Mouse (Mus musculus) cerebellum, postnatal 4 days (tissue): ENCODE data around the gene Sirt6.
"Not testable (repeated sequence)": the region's sequence is repeated elsewhere in the genome, so short reads cannot be mapped to it uniquely, and the experiment has no call there.

Experiments
- DNase-seq, 2 experiments: peaks; one replicate each; pipeline ENCODE4 v3.0.0; 2022; ENCODE audit warnings: low spot score in 2 of 2, mixed read lengths in 1 of 2

The Sirt6 gene

GRCm38 (mm10) chr10:81626994-81627835 lies at the start of gene Sirt6:
Sirt6 (minus strand) TSS chr10:81627797.
- peak; percentile 59 to 84 for DNase-seq

- no peak for DNase-seq
Observed at GRCm38 (mm10) chr10:81656174-81656573, 28.6 kb upstream of the Sirt6 start.

- DNase-seq = no peak
Observed at GRCm38 (mm10) chr10:81655178-81655577, 27.6 kb upstream of the Sirt6 start.

- DNase-seq = peak; percentile 64 to 86
Observed at GRCm38 (mm10) chr10:81648803-81649775, 21.5 kb upstream of the Sirt6 start, which contains the start of gene Gm10778. Gm10778 (plus strand) TSS chr10:81649059.

GRCm38 (mm10) chr10:81646015-81646555 lies 18.5 kb upstream of the Sirt6 start:
- DNase-seq = no peak

GRCm38 (mm10) chr10:81645391-81645790 lies 17.8 kb upstream of the Sirt6 start:
- no peak for DNase-seq

- no peak for DNase-seq
Observed at GRCm38 (mm10) chr10:81644716-81645115, 17.1 kb upstream of the Sirt6 start.

- no peak for DNase-seq
Observed at GRCm38 (mm10) chr10:81644162-81644561, 16.6 kb upstream of the Sirt6 start.

- DNase-seq = peak; percentile 92 to 96
Observed at GRCm38 (mm10) chr10:81643449-81644055, 16.0 kb upstream of the Sirt6 start.

- no peak for DNase-seq
Observed at GRCm38 (mm10) chr10:81642648-81643448, 15.3 kb upstream of the Sirt6 start.

GRCm38 (mm10) chr10:81641978-81642647 lies 14.5 kb upstream of the Sirt6 start:
- no peak for DNase-seq

GRCm38 (mm10) chr10:81641566-81641965 lies 14.0 kb upstream of the Sirt6 start:
- no peak for DNase-seq

GRCm38 (mm10) chr10:81640825-81641224 lies 13.2 kb upstream of the Sirt6 start:
- not testable (repeated sequence) for DNase-seq

- DNase-seq = no peak
Observed at GRCm38 (mm10) chr10:81638101-81638500, 10.5 kb upstream of the Sirt6 start.

GRCm38 (mm10) chr10:81636338-81636737 lies 8.7 kb upstream of the Sirt6 start:
- no peak for DNase-seq

GRCm38 (mm10) chr10:81633253-81634099 lies 5.9 kb upstream of the Sirt6 start:
- peak; percentile 62 to 68 for DNase-seq

GRCm38 (mm10) chr10:81628390-81628789 lies 793 bp upstream of the Sirt6 start, which contains the start of gene Ankrd24:
Ankrd24 (plus strand) TSS chr10:81628540.
- DNase-seq = no peak

GRCm38 (mm10) chr10:81627836-81628220 lies 231 bp upstream of the Sirt6 start:
- DNase-seq = no peak
